Mouse (Mus musculus) embryo, embryonic 11.5 days (tissue): ENCODE measurements around the gene Ahcy.
"Not testable (repeated sequence)": the region's sequence is repeated elsewhere in the genome, so short reads cannot be mapped to it uniquely, and the experiment has no call there.

ENCODE experiments used
- DNase-seq: peaks from one replicate; pipeline ENCODE4 v3.0.0-alpha.2; 2012; ENCODE audit warnings: low read depth, low spot score

The Ahcy gene

DNA sequence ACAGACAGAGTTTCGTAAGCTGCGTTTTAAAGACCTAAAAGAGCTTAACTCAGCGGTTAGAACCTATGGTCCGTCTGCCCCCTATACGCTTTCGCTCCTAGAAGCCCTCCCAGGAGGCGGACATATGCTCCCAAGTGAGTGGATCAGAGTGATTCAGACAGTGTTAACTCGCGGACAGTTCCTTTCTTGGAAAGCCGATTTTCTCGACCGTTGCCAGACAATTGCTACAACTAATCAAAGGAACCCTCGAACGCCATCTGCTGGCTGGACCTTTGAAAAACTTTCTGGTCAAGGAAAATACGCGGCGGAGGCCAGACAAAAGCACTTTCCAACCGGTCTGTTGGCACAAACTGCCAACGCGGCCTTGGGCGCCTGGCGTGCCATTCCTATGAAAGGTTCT is 54.6 kb downstream of the Ahcy start:
- peak; percentile 63 for DNase-seq

DNA sequence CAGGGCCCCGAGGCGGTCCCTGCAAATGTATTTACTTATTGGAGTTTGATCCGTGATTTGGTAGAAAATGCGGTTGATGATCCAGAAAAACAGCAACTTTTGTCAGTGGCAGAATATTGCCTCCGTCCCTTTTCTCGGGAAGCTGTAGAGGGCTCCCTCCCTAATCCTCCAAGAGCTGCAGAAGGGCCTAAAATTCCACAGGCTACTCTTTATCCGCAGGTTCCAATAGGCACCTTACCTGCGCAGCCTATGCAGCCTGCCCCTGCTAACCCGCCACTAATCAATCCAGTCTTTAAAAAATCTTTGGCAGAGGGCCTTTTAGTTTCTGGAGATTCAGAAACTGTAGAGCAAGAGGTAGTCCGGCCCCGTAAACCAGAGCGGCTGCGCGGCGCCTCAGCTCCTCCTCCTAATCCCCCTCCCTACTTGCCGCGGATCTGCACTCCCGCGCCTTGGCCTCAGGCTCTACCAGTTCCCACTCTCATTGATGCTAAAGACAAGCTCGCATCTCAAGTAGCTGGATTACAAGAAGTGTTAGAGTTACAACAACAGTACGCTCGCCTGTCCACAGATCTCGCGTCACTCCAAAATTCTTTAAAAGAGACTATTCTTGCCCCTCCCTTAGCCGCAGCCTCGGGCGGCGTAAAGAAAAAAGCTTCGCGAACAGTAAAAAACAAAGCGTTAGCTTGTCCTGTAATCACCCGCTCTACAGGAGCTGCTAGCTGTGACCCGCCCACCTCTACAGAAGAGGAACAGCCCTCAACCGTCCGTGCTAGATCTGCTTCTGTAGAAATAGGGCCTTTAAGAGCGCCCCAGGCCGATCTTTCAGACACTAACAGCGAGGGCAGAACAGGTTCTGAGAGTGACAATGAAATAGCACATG is 55.3 kb downstream of the Ahcy start:
- peak; percentile 51 for DNase-seq

DNA sequence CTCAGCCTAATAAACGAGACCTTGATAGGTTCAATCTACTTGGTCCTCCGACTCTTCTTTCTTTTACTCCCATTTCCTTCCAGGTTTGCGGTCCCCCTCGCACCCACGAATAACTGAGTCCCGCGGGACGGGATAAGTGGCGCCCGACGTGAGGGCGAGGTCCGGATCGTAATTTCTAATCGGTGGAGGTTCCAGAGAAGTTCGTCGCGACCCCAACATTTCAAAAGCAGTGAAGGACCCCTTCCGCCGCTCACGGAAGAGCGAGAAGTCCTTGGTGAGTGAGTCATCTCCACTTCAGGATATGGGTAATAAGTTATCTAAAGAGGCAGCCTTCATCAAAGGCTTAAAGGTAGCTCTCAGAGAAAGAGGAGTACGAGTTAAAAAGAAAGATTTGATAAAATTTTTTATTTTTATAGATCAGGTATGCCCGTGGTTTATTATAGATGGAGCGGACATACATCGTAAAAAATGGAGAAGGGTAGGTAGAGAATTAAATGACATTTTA is 56.0 kb downstream of the Ahcy start, which contains the start of gene Gm14226:
Gene Gm14226 (plus strand): TSS at position 16 of the 505 bp plus-strand sequence.
- DNase-seq: not testable (repeated sequence)

DNA sequence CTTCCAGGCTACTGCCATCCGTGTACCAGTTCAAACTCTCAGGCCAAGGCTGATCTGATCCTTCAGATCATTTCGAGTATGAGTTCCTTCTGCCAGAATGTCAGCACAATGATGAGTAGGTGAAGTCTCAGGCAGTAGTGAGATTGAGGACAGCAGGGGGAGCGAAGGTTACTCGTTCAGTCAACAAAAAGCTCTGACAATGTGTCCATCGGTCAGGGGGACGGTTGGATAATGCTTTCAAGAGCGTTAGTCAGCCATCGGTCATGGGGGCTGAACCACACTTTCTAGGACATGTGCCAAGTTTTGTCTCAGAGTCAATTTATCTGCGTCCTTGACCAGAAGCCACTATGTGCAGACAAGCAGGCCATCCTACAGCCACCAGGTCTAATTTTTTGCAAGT is 57.5 kb downstream of the Ahcy start:
- not testable (repeated sequence) for DNase-seq

DNA sequence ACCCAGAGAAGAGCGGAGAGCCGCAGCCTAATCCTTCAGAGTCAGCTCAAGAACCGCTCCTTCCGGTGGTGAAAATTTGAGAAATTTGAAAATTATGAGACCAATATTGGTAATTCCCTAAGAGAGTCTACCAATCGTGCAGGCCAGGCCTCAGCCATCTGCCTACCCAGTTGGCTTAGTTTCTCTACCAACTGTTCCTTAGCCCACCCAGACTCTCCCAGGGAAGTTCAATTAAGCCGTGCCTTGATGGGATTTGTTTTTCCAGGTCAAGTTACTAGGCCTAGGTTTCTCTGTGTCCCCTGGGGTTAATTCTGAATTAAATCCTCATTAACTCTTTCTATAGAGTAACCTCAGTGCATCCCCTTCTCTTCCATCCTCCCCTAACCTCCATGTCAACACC is 61.3 kb downstream of the Ahcy start:
- DNase-seq: no peak

DNA sequence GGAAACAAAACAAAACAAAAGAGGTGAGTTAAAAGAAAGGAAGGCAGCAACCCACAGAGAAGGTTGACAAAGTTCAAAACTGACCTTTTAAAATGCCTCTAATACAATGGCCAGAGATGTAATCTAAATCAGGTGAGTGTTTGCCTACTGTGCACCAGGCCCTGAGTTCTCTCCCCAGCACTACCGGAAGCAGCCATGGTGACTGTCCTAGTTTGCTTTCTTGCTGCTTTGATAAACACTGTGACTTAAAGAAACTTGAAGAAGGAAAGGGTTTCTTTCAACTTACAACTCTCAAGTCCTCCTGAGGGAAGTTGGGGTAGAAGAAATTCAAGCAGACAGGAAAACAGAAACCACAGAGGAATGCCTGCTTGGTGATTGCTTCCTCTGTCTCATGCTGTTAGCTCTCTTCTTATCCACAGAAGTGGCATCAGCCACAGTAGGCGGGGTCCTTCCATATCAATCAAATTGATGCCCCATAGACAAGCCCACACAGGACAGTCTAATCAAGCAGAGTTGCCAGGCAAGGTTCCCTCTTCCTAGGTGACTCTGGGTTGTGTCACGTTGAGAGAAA is 63.1 kb downstream of the Ahcy start:
- DNase-seq: no peak
